Mouse (Mus musculus) heart, postnatal 0 days (tissue): Measurements from ENCODE around the gene Rab19. TPM values are rescaled to one million over a fixed set of nuclear protein-coding genes. Genes with fewer than 3 reads are reported as not detected.
A peak's percentile ranks its signal among the peaks of the same experiment; 100 is the strongest.
"Not testable (repeated sequence)": the region's sequence is repeated elsewhere in the genome, so short reads cannot be mapped to it uniquely, and the experiment has no call there.

Experiments used
- ATAC-seq: fragments of 200-750 bp; cut with Nextera tagmentation; 2 replicates; pipeline ENCODE4 v1.8.0; 2017; ENCODE audit warnings: low read depth, moderate number of reproducible peaks, moderate library complexity; ENCODE audit not compliant: insufficient read depth
- DNase-seq: peaks from one replicate; pipeline ENCODE4 v3.0.0-alpha.2; 2016; ENCODE audit warnings: low spot score
- H3K27ac ChIP-seq: fragments of 300-500 bp; sonication (generic); 2 replicates; pipeline ENCODE4 v1.5.1; 2014; ENCODE audit warnings: low read depth, mild to moderate bottlenecking
- H3K27me3 ChIP-seq: fragments of 300-500 bp; sonication (generic); 2 replicates; pipeline ENCODE4 v1.6.1; 2014; ENCODE audit warnings: low read length, mixed read lengths; ENCODE audit not compliant: control insufficient read depth, insufficient read depth
- H3K36me3 ChIP-seq: fragments of 300-500 bp; sonication (generic); replicated peaks from 2 replicates; pipeline ENCODE4 v1.6.1; 2014; ENCODE audit warnings: low read length, mixed read lengths; ENCODE audit not compliant: control insufficient read depth, insufficient read depth
- H3K4me1 ChIP-seq: fragments of 300-500 bp; sonication (generic); 2 replicates; pipeline ENCODE4 v1.6.1; 2014; ENCODE audit warnings: antibody characterized with exemption; ENCODE audit not compliant: control insufficient read depth, insufficient read depth
- H3K4me2 ChIP-seq: fragments of 300-500 bp; sonication (generic); 2 replicates; pipeline ENCODE4 v1.6.1; 2014; ENCODE audit warnings: low read depth, mild to moderate bottlenecking, low read length, moderate library complexity
- H3K4me3 ChIP-seq: fragments of 300-500 bp; sonication (generic); 2 replicates; pipeline ENCODE4 v1.5.1; 2014; ENCODE audit warnings: low read depth, low read length
- H3K9ac ChIP-seq: fragments of 300-500 bp; sonication (generic); replicated peaks from 2 replicates; pipeline ENCODE4 v1.6.1; 2014; ENCODE audit warnings: low read depth, low read length, mixed read lengths
- H3K9me3 ChIP-seq: fragments of 300-500 bp; sonication (generic); replicated peaks from 2 replicates; pipeline ENCODE4 v1.6.1; 2016; ENCODE audit warnings: low read length; ENCODE audit not compliant: control insufficient read depth
- CTCF ChIP-seq: IDR thresholded peaks from 2 replicates; pipeline ENCODE4 v1.5.1; 2016; ENCODE audit warnings: antibody characterized with exemption, control low read depth, low read depth
- EP300 ChIP-seq: IDR thresholded peaks from 2 replicates; pipeline ENCODE4 v1.6.1; 2016; ENCODE audit warnings: antibody characterized with exemption, low read depth
- WGBS: fragments of 180-500 bp; shearing (Covaris S2); extraction: QIAGEN DNeasy Blood & Tissue Kit; methylation state at CpG from one replicate; pipeline ENCODE4 v1.1.7; 2014; 5-methylcytosine and 5-hydroxymethylcytosine counted together
- polyA plus RNA-seq: library from polyadenylated mRNA; unstranded; fragments of >200 nt; fragmentation: Nextera tagmentation; extraction: Ambion mirVana; gene quantifications from 2 replicates; pipeline ENCODE4 v1.2.1, GENCODE M21; 2015
- total RNA-seq: library from RNA; depleted of rRNA; stranded (reverse); fragments of >200 nt; gene quantifications from 2 replicates; pipeline ENCODE4 v1.2.3, GENCODE M21; 2014; ENCODE audit warnings: low replicate concordance

Gene Rab19
- total and polyA plus RNA-seq, 2 experiments from 2014 or later = 0.30 TPM; not detected in 1

- DNase-seq (no peak), ATAC-seq (no peak)
- H3K27me3 ChIP-seq = no peaks in the 10 kb centered on the region
- no peak overlapping the region for H3K9ac ChIP-seq
- peaks cover 15% of the 10 kb centered on the region for H3K4me1 ChIP-seq
- TF ChIP-seq EP300 (no peak), CTCF (no peak)
- WGBS = 85% methylated on average over 4 of the region's 4 CpGs
- H3K4me2 ChIP-seq = no peak overlapping the region
- H3K36me3 ChIP-seq = peaks cover 6% of the 10 kb centered on the region; the same call in 1 of the 2 replicates
- H3K27ac ChIP-seq = peak overlapping the region; percentile 39; the same call in 1 of the 2 replicates
- H3K9me3 ChIP-seq = no peaks in the 10 kb centered on the region
- no peak overlapping the region for H3K4me3 ChIP-seq
Measured at GRCm38 (mm10) chr6:39373301-39373955, 7.5 kb upstream of the Rab19 start.

- WGBS = 21% methylated on average over 9 of the region's 9 CpGs
- no peak overlapping the region for H3K27ac ChIP-seq
- peak overlapping the region; percentile 94 for H3K9ac ChIP-seq
- H3K36me3 ChIP-seq = peaks cover 6% of the 10 kb centered on the region; the same call in 1 of the 2 replicates
- H3K9me3 ChIP-seq = no peaks in the 10 kb centered on the region
- peak overlapping the region; percentile 99 for H3K4me3 ChIP-seq
- no peak for ATAC-seq
- H3K27me3 ChIP-seq = no peaks in the 10 kb centered on the region
- no peak for TF ChIP-seq EP300
- TF ChIP-seq CTCF = no peak
- H3K4me2 ChIP-seq = peak overlapping the region; percentile 98
- H3K4me1 ChIP-seq = peaks cover 15% of the 10 kb centered on the region
- DNase-seq = no peak
Measured at GRCm38 (mm10) chr6:39376775-39377174, 4.2 kb upstream of the Rab19 start.

- ATAC-seq = peak; percentile 91
- H3K27ac ChIP-seq = peak within 1 kb of the TSS; percentile 69
Measured at GRCm38 (mm10) chr6:39377311-39377827, 3.6 kb upstream of the Rab19 start, which contains the start of gene Slc37a3. Gene Slc37a3 (minus strand): TSS chr6:39377675.

GRCm38 (mm10) chr6:39378161-39378835 lies 2.7 kb upstream of the Rab19 start:
- not testable (repeated sequence) for H3K27ac ChIP-seq
- WGBS = 76% methylated on average over 12 of the region's 13 CpGs

More at GRCm38 (mm10) chr6:39377311-39377827, 3.6 kb upstream of the Rab19 start, which contains the start of gene Slc37a3:
- peak within 1 kb of the TSS; percentile 98 for H3K4me2 ChIP-seq
- TF ChIP-seq CTCF (no peak), EP300 (no peak)
- H3K9ac ChIP-seq = peak within 1 kb of the TSS; percentile 94
- H3K4me3 ChIP-seq = peak within 1 kb of the TSS; percentile 99
- peak; percentile 81 for DNase-seq
- peaks cover 15% of the 10 kb centered on the region for H3K4me1 ChIP-seq
- H3K36me3 ChIP-seq = peaks cover 6% of the 10 kb centered on the region; the same call in 1 of the 2 replicates
- WGBS = under 1% methylated on average over 42 of the region's 43 CpGs
- H3K9me3 ChIP-seq = no peaks in the 10 kb centered on the region
- H3K27me3 ChIP-seq = no peaks in the 10 kb centered on the region

GRCm38 (mm10) chr6:39379224-39379623 lies 1.8 kb upstream of the Rab19 start:
- ATAC-seq = no peak
- Histone ChIP-seq H3K36me3 (peaks cover 1% of the 10 kb centered on the region; the same call in 1 of the 2 replicates), H3K4me1 (peaks cover 11% of the 10 kb centered on the region), H3K4me3 (no peak overlapping the region), H3K4me2 (no peak overlapping the region), H3K9ac (no peak overlapping the region), H3K27ac (no peak overlapping the region), H3K27me3 (no peaks in the 10 kb centered on the region), H3K9me3 (no peaks in the 10 kb centered on the region)
- WGBS = 34% methylated on average over 4 of the region's 4 CpGs
- DNase-seq = no peak
- TF ChIP-seq CTCF (no peak), EP300 (no peak)

More at GRCm38 (mm10) chr6:39378161-39378835, 2.7 kb upstream of the Rab19 start:
- not testable (repeated sequence) for DNase-seq, H3K4me2 ChIP-seq, H3K9me3 ChIP-seq, H3K36me3 ChIP-seq, H3K4me3 ChIP-seq, ATAC-seq, H3K9ac ChIP-seq, H3K27me3 ChIP-seq
- peaks cover 11% of the 10 kb centered on the region for H3K4me1 ChIP-seq
